Mouse (Mus musculus) hindbrain, embryonic 16.5 days (tissue): ENCODE data around the gene Gm7361. TPM values are rescaled to one million over a fixed set of nuclear protein-coding genes. Genes with fewer than 3 reads are reported as not detected.
"Not testable (repeated sequence)": the region's sequence is repeated elsewhere in the genome, so short reads cannot be mapped to it uniquely, and the experiment has no call there.

Experiments used
- ATAC-seq: fragments of 200-750 bp; cut with Nextera tagmentation; 2 replicates; pipeline ENCODE4 v1.8.0; 2017; ENCODE audit warnings: moderate TSS enrichment, moderate library complexity
- H3K27ac ChIP-seq: fragments of 300-500 bp; sonication (generic); 2 replicates; pipeline ENCODE4 v1.5.1; 2014; ENCODE audit warnings: low read depth, mild to moderate bottlenecking, control low read depth, low read length, moderate library complexity
- H3K27me3 ChIP-seq: fragments of 300-500 bp; sonication (generic); replicated peaks from 2 replicates; pipeline ENCODE4 v1.6.1; 2014; ENCODE audit warnings: low read length; ENCODE audit not compliant: control insufficient read depth, insufficient read depth
- H3K36me3 ChIP-seq: fragments of 300-500 bp; sonication (generic); 2 replicates; pipeline ENCODE4 v1.6.1; 2014; ENCODE audit warnings: mild to moderate bottlenecking, low read length, moderate library complexity, mixed read lengths; ENCODE audit not compliant: control insufficient read depth, insufficient read depth
- H3K4me1 ChIP-seq: fragments of 300-500 bp; sonication (generic); 2 replicates; pipeline ENCODE4 v1.6.1; 2014; ENCODE audit warnings: low read depth, low read length; ENCODE audit not compliant: control insufficient read depth, insufficient read depth
- H3K4me2 ChIP-seq: fragments of 300-500 bp; sonication (generic); 2 replicates; pipeline ENCODE4 v1.6.1; 2014; ENCODE audit warnings: mild to moderate bottlenecking, low read length, control low read depth, moderate library complexity
- H3K4me3 ChIP-seq: fragments of 300-500 bp; sonication (generic); 2 replicates; pipeline ENCODE4 v1.5.1; 2014; ENCODE audit warnings: mild to moderate bottlenecking, low read length, control low read depth, moderate library complexity
- H3K9ac ChIP-seq: fragments of 300-500 bp; sonication (generic); 2 replicates; pipeline ENCODE4 v1.6.1; 2014; ENCODE audit warnings: low read depth, mild to moderate bottlenecking, control low read depth, low read length, moderate library complexity
- H3K9me3 ChIP-seq: fragments of 300-500 bp; sonication (generic); 2 replicates; pipeline ENCODE4 v1.6.1; 2014; ENCODE audit warnings: mild to moderate bottlenecking, low read length, moderate library complexity; ENCODE audit not compliant: control insufficient read depth
- WGBS: fragments of 180-500 bp; shearing (Covaris S2); extraction: QIAGEN DNeasy Blood & Tissue Kit; methylation state at CpG from one replicate; pipeline ENCODE4 v1.1.7; 2014; 5-methylcytosine and 5-hydroxymethylcytosine counted together
- polyA plus RNA-seq: library from polyadenylated mRNA; unstranded; fragments of >200 nt; fragmentation: Nextera tagmentation; extraction: Ambion mirVana; gene quantifications from 2 replicates; pipeline ENCODE4 v1.2.1, GENCODE M21; 2015

Gm7361 gene
- polyA plus RNA-seq, result 0.16 and 0.71 TPM in 2 replicates

- not testable (repeated sequence) for H3K36me3 ChIP-seq, H3K9me3 ChIP-seq, H3K4me2 ChIP-seq, H3K4me3 ChIP-seq, H3K9ac ChIP-seq, H3K4me1 ChIP-seq, H3K27ac ChIP-seq, H3K27me3 ChIP-seq, ATAC-seq
- WGBS, result 83% methylated on average over 3 of the region's 3 CpGs
Measured at GRCm38 (mm10) chr5:26257391-26257790, at the start of gene Gm7361. Gene Gm7361, plus strand, starts transcription at chr5:26257691.

GRCm38 (mm10) chr5:26211030-26211429 lies 46.5 kb upstream of the Gm7361 start:
- Histone ChIP-seq H3K9me3 (no peaks in the 10 kb centered on the region), H3K36me3 (no peaks in the 10 kb centered on the region), H3K27ac (peak overlapping the region; percentile 53), H3K9ac (no peak overlapping the region), H3K4me2 (0 out of 2 replicates have a peak overlapping the region, but pooled peaks have one; percentile 2), H3K4me1 (peaks cover 5% of the 10 kb centered on the region; the same call in 1 of the 2 replicates), H3K4me3 (no peak overlapping the region), H3K27me3 (no peaks in the 10 kb centered on the region)
- 49% methylated on average over 4 of the region's 4 CpGs for WGBS
- ATAC-seq, result peak; percentile 81

DNA sequence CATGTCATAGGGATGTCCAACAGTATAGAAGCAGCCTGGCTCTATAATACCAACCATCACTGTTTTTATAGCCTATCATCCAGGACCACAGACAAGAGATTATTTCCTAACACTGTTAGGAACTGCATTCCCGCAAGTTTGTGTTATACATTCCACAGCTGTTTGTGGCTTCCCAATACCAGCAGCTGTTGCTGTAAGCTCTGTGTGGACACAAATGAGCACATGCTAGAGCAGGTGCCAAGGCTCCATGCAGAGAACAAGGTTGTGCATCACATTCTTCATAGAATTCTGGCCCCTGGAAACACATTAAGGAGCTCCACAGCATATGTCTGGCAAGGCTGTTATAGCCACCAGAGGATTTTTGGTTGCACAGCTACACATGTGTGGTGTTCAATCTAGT lies 35.4 kb upstream of the Gm7361 start:
- Histone ChIP-seq H3K36me3 (no peaks in the 10 kb centered on the region), H3K27ac (no peak overlapping the region), H3K9ac (no peak overlapping the region), H3K27me3 (no peaks in the 10 kb centered on the region), H3K9me3 (no peaks in the 10 kb centered on the region), H3K4me1 (no peaks in the 10 kb centered on the region), H3K4me3 (no peak overlapping the region), H3K4me2 (no peak overlapping the region)
- whole genome bisulfite sequencing, result 92% methylated on average over 1 of the region's 1 CpGs
- no peak for ATAC-seq

- not testable (repeated sequence) for H3K4me1 ChIP-seq, ATAC-seq, H3K4me3 ChIP-seq, H3K27ac ChIP-seq, H3K9me3 ChIP-seq, H3K36me3 ChIP-seq, H3K4me2 ChIP-seq, H3K9ac ChIP-seq, H3K27me3 ChIP-seq
- 90% methylated on average over 3 of the region's 3 CpGs for WGBS
Measured at GRCm38 (mm10) chr5:26266656-26267055, 9.2 kb downstream of the Gm7361 start.

- 84% methylated on average over 5 of the region's 5 CpGs for WGBS
- H3K4me2 ChIP-seq, result no peak overlapping the region
- H3K27ac ChIP-seq, result no peak overlapping the region
- no peaks in the 10 kb centered on the region for H3K27me3 ChIP-seq
- H3K9me3 ChIP-seq, result peaks cover 3% of the 10 kb centered on the region; the same call in 1 of the 2 replicates
- H3K9ac ChIP-seq, result no peak overlapping the region
- H3K4me1 ChIP-seq, result no peaks in the 10 kb centered on the region
- ATAC-seq, result no peak
- no peaks in the 10 kb centered on the region for H3K36me3 ChIP-seq
- H3K4me3 ChIP-seq, result no peak overlapping the region
Measured at GRCm38 (mm10) chr5:26280361-26280760, 22.9 kb downstream of the Gm7361 start.

GRCm38 (mm10) chr5:26281717-26282116 lies 24.2 kb downstream of the Gm7361 start:
- ATAC-seq, result 0 out of 2 replicates have a peak, but pooled peaks have one; percentile 34
- 95% methylated on average over 1 of the region's 1 CpGs for WGBS
- Histone ChIP-seq H3K4me2 (no peak overlapping the region), H3K9me3 (peaks cover 3% of the 10 kb centered on the region; the same call in 1 of the 2 replicates), H3K27ac (no peak overlapping the region), H3K36me3 (no peaks in the 10 kb centered on the region), H3K4me1 (no peaks in the 10 kb centered on the region), H3K4me3 (no peak overlapping the region), H3K9ac (no peak overlapping the region), H3K27me3 (no peaks in the 10 kb centered on the region)

DNA sequence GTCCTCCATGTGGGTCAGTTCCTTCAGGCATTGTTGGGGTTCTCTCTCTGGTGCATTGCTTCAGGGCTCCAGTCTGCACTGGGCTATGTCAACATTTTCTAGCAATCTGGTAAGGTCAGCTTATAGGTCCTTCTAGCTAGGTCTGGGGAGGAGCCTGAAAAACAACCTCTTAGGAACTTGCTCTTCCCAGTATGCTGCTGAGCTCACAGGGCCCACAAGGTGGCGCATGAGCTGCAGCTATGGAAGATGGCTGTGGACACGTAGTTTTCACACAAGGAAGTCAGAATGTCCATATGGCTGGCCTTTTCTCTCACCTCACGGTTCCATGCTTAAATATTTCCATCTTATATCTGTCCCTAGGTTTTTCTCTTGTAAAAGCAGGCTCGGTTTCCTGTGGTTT lies 24.8 kb downstream of the Gm7361 start:
- Histone ChIP-seq H3K4me2 (no peak overlapping the region), H3K27me3 (no peaks in the 10 kb centered on the region), H3K4me1 (no peaks in the 10 kb centered on the region), H3K27ac (no peak overlapping the region), H3K9me3 (peaks cover 3% of the 10 kb centered on the region; the same call in 1 of the 2 replicates), H3K4me3 (no peak overlapping the region), H3K36me3 (no peaks in the 10 kb centered on the region), H3K9ac (no peak overlapping the region)
- 9% methylated on average over 4 of the region's 4 CpGs for WGBS
- peak; percentile 76 for ATAC-seq

DNA sequence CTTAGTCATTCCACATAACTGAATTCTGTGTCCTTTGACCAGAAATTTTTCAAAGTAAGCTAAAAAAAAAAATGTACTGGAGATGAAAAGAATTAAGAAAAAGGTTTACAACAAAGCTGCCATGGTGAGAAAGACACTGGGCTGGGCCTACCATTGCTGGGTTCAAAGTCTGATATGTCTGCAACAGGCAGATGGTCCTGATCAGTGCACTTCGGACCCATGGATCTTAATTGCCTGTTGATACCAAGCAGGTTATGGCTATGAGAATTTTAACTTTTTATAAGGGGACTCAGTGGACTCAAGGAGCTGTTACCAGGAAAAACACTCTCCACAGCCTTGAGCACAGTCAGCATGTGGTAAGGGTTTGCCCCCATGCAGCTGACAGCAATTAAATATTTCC lies 25.9 kb downstream of the Gm7361 start:
- ATAC-seq, result no peak
- WGBS, result 88% methylated on average over 1 of the region's 1 CpGs
- Histone ChIP-seq H3K4me3 (no peak overlapping the region), H3K9ac (no peak overlapping the region), H3K27me3 (no peaks in the 10 kb centered on the region), H3K4me1 (no peaks in the 10 kb centered on the region), H3K36me3 (no peaks in the 10 kb centered on the region), H3K27ac (no peak overlapping the region), H3K4me2 (no peak overlapping the region), H3K9me3 (peaks cover 3% of the 10 kb centered on the region; the same call in 1 of the 2 replicates)

- no peaks in the 10 kb centered on the region for H3K27me3 ChIP-seq
- no peaks in the 10 kb centered on the region for H3K9me3 ChIP-seq
- H3K36me3 ChIP-seq, result no peaks in the 10 kb centered on the region
- no peak for ATAC-seq
- no peak overlapping the region for H3K4me3 ChIP-seq
- no peak overlapping the region for H3K9ac ChIP-seq
- H3K4me1 ChIP-seq, result no peaks in the 10 kb centered on the region
- H3K4me2 ChIP-seq, result no peak overlapping the region
- 75% methylated on average over 1 of the region's 1 CpGs for WGBS
- no peak overlapping the region for H3K27ac ChIP-seq
Measured at GRCm38 (mm10) chr5:26291621-26292020, 34.1 kb downstream of the Gm7361 start.

DNA sequence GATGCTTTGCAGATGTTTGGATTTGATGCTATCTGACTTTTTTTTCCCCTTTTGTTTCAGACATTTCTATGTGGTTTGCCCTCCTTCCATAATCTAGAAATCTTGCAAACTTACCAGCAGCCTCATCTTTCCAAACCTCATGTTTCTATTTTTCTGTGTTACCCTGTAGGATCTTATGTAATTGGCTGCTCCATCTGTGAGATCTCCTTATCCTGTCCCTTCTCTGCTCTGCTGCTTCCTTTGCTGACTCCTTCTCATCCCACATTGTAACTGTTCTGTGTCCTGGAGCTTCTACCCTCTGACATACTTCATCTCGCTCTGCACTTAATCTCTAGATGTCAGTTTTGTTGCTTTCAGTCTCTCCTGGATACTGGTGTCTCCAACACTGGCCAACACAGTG lies 35.8 kb downstream of the Gm7361 start:
- Histone ChIP-seq H3K4me2 (no peak overlapping the region), H3K9ac (no peak overlapping the region), H3K36me3 (no peaks in the 10 kb centered on the region), H3K27me3 (no peaks in the 10 kb centered on the region), H3K27ac (no peak overlapping the region), H3K4me3 (no peak overlapping the region), H3K9me3 (no peaks in the 10 kb centered on the region), H3K4me1 (no peaks in the 10 kb centered on the region)
- 75% methylated on average over 1 of the region's 1 CpGs for WGBS
- ATAC-seq, result no peak
